Mouse (Mus musculus) thymus, postnatal 0 days (tissue): ENCODE measurements around the gene Rad21l. TPM values are rescaled to one million over a fixed set of nuclear protein-coding genes. Genes with fewer than 3 reads are reported as not detected.
A peak's percentile ranks its signal among the peaks of the same experiment; 100 is the strongest.
"Not testable (repeated sequence)": the region's sequence is repeated elsewhere in the genome, so short reads cannot be mapped to it uniquely, and the experiment has no call there.

Experiments used
- DNase-seq: peaks from one replicate; pipeline ENCODE4 v3.0.0-alpha.2; 2015; ENCODE audit warnings: low spot score
- polyA plus RNA-seq: library from polyadenylated mRNA; unstranded; fragments of >200 nt; fragmentation: Nextera tagmentation; extraction: Ambion mirVana; gene quantifications from 2 replicates; pipeline ENCODE4 v1.2.1, GENCODE M21; 2015

Rad21l gene
- polyA plus RNA-seq, 1 experiment from 2014 or later, result not detected

DNA sequence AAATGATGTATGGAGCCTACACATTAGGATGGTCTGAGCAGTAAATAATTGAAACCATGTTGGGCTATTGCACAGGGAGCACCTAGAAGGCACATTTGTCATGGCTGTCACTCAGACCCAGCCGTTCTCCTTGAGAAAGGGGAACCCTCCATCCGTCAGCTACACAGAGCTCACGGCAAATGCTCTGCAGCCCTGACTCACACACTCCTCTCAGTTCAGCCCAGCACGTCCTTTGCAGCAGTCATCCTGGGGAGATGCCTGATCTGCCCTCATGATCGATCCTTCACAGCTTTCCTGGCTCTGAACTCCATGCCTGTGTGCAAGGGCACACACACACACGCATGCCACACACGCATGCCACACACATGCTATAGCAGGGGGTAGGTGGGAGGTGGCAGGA, 39.0 kb downstream of the Rad21l start:
- DNase-seq, result no peak

DNA sequence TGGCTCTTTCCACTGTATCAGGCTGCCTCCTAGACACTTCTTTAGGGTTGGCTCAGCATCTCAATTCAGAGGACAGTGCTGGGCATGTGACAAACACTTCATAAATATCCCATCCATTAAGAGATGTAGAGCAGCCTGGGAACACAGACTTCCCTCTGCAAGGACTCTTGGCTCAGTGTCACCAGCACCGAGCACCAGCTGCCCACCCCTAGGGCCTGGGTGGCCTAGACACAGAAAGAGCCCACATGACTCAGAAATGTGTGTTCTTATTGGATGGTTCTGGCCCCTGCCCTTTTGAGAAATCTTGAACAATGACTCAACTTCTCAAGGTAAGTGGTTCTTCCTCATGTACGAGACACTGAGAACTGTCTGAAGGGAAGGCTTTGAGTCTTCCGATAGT, 40.3 kb downstream of the Rad21l start:
- DNase-seq, result no peak

DNA sequence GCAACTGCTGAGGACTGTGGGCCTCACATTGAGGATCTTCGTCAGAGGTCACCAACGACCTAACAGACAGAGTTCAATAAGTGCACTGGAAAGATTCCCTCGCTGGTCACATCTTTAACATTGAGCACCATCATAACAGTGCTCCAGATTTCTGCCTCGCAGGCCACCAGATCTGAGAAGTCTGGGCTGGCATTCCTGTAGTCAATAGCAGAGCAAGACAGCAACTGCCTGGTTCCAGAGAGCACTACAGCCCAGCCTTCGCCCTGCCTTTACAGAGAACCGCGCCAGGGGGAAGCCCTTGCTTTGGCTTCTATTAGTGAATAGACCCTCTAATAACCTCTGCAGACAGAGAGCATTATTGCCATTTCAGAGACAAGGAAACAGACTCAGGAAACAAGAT, 42.0 kb downstream of the Rad21l start:
- DNase-seq, result no peak

DNA sequence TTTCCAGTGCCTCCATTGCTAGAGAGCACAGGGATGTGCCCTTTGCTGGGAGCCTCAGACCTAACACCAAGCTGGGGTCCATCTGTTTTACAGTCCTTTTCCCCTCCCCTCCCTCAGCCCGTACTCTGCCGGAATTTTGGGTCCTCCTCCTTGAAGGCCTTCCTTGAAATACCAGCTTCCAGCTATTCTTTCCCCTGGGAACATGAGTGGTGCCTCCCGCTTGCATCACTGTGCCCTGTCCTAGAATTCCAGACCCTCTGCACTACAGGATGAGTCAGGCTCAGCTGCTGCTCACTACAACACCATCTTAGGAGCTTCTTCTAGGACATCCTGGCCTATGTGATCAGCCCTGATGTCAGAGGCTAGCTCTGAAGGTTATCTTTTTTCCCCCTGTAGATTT, 44.6 kb downstream of the Rad21l start:
- no peak for DNase-seq

DNA sequence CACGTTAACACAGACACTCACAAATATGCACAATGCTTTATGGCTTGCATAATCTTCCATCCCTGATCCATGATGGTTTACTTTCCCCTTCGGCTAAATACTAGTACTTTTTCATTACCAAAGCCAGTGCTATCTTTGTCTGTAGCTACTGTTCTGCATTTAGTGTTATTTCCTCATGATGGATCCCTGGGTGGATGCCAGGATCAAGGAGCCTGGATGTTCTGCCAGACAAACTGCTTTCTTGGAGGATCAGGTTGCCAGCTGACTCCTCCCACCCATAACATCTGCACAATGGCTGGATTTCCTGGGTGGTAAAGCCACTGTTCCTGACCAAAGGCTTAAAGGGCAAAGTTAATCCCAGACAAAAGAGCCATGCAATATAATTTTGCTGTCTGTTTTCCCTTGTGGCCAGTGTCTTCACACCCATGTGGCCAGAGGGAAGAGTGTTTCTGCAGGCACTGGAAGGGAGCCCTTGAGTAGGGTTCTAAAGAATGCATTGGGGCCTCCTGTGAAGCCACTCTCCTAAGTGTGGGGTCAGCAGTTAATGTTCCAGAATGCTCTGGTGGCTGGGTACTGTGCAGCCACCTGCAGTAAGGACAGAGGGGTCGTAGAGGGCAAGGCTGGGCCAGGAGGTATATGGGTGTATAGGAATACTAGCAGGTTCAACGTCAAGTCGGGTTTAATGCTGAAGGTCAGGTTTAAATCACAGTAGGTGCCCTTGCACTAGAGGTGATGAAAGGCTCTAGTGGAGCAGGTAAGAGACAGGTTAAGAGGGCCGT, 51.6 kb downstream of the Rad21l start:
- DNase-seq, result no peak

DNA sequence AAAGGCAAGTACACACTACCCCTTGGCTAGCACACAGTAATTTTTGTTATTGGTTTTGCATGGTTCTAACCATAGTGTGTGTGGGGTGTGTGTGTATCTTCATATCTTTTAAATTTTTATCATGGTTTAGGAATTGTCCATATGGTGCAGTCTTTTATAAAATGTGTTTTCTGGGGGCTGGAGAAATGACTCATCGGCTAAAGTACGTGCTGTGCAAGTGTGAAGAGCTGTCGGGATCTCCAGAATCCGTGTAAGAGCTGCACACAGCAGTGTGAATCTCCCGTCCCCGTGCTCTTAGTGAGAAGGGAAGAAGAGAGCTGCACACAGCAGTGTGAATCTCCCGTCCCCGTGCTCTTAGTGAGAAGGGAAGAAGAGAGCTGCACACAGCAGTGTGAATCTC, 52.6 kb downstream of the Rad21l start:
- not testable (repeated sequence) for DNase-seq

DNA sequence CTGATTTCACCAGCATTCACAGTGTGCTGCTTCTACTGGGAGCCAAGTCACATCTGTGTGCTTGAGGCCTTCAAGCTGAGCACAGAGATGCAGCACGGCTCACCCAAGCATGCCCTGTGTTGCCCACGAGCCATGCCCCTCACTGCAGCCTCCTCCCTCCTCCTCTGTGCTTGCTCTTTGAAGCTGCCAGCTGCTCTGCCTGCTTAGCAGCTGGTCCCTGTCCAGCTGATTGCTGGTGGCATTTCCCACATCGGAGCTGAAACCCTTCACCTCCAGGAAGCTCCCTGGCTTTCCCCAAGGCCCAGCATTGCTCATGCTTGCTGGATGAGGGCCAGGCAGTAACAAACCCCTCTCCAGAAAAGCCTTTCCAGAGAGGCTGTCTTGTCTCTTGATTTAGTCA, 58.4 kb downstream of the Rad21l start:
- no peak for DNase-seq

DNA sequence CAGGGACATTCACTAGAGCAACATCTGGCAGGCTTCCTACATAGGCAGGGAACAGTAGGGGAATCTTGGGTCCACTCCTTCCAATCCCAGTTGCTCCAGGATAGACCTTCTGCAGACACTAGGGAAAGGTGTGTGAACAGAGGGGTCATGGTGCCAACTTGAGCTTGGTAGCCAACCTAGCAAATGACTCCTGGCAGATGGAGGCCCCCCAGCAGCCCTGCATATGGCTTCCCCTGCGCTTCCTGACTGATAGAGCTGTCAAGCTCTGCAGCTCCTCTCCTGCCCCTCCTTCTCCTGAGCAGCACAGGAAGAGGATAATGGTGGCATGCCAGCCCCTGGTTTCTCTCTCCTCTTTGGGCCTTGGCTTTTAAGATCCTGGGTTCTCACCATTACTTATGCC, 59.9 kb downstream of the Rad21l start:
- DNase-seq, result no peak

DNA sequence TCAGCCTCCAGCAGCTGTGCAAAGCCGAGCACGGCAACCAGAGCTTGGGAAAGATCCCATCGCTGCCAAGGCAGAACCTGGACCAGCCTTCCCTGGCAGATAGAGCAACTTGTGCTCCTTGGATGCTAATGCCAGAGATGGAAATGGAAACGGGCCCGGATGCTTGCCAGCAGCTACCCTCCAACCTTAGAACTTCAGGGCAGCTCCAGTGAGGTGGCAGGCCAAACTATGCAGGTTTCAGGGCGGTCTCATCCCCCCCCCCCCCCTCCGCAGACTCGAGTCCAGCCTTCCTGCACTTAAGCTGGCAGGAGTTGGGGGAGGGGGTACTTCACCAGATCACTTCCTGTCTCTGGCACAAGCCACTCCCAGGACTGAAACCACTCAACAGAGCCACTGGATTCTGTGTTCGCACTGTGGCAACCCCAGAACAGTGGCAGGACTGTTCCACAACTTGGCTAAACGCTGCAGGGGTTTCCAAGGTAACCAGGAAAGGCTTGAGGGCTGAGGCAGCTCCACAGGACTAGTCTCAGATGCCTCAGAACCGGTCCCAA, 62.8 kb downstream of the Rad21l start:
- DNase-seq, result peak; percentile 24

DNA sequence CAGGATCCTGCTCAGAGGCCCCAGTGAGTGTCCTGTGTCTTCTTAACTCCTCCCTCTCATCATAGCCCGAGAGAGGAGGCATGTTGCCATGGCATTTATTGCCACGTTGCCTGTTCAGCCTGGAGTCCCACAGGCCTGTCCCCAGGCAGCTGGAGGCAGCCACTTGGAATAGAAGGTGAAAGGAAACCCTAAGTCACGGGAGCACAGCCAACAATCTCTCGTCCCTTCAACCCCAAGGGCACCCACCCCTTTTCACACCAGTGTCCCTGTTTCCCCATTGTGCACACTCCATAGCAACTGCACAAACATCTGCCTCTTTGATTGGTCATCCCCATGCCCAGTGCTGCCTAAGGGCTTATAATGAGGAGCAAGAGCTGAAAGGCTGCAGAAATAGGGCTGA, 64.7 kb downstream of the Rad21l start:
- DNase-seq, result no peak

DNA sequence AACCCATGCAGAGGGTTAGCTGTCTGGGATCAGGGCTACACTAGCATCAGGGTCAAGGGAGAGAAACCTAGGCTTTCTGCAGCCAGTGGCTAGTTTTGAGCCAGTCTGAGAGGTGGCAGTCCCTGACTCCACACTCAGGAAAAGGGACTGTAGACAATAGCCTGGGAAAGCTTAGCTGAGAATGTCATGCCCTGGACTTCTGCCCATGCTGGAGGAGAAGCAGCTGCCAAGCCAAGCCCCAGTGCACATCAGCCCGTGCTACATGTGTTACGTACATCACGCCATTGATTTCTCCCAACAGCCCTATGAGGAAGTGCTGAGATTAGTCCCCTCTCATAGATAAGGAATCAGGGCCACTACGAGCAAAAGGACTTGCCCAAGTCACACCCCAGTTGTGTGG, 66.2 kb downstream of the Rad21l start:
- no peak for DNase-seq

DNA sequence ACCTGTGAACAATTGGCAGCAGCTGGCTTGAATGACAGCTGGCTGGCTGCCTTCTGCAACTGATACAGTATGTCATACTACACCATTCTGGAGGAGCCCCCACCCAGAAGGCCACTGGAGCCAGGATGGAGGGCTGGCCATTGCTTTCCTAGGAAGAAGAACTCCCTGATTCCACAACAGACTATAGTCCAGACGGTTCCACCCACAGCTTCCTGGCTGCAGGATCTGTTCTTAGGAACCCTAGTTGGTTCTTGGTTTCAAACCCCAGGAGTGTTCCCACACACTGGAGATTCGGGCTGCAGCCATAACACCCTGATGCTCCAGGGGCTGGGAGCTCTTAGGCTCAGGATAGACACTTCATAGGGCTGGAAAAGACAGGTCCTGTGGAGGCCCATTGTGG, 70.3 kb downstream of the Rad21l start:
- no peak for DNase-seq

Other genes starting within 250 kb of the Rad21l start
- not detected in 2 replicates for gene 4921509C19Rik, start 192.4 kb downstream of the Rad21l start, polyA plus RNA-seq
- gene Nsfl1c, start 174.4 kb downstream of the Rad21l start, polyA plus RNA-seq, result 169 and 171 TPM in 2 replicates
- 427 and 468 TPM in 2 replicates for gene Fkbp1a, start 126.0 kb downstream of the Rad21l start, polyA plus RNA-seq
- gene Sdcbp2, start 95.9 kb downstream of the Rad21l start, polyA plus RNA-seq, result 1.3 and 2.3 TPM in 2 replicates
- gene Snph, start 35.9 kb downstream of the Rad21l start, polyA plus RNA-seq, result 0.04 and 0.09 TPM in 2 replicates
- gene Tmem74b, start 33.5 kb upstream of the Rad21l start, polyA plus RNA-seq, result 0.25 and 0.46 TPM in 2 replicates
- gene Psmf1, start 75.7 kb upstream of the Rad21l start, polyA plus RNA-seq, result 52.1 and 55.7 TPM in 2 replicates
- 0.10 TPM in 1 of 2 replicates, not detected in the other for gene Rspo4, start 174.4 kb upstream of the Rad21l start, polyA plus RNA-seq
- gene Angpt4, start 242.7 kb upstream of the Rad21l start, polyA plus RNA-seq, result 1.5 and 1.9 TPM in 2 replicates